Mouse (Mus musculus) kidney, postnatal 0 days (tissue): ENCODE measurements around the gene Thada. TPM values are rescaled to one million over a fixed set of nuclear protein-coding genes. Genes with fewer than 3 reads are reported as not detected.

Source experiments
- ATAC-seq: fragments of 200-750 bp; cut with Nextera tagmentation; replicated peaks from 2 replicates; pipeline ENCODE4 v1.8.0; 2017; ENCODE audit warnings: low read depth, moderate number of reproducible peaks, moderate TSS enrichment, moderate library complexity; ENCODE audit not compliant: low FRiP score
- DNase-seq: peaks from one replicate; pipeline ENCODE4 v3.0.0-alpha.2; 2016; ENCODE audit warnings: low spot score
- H3K27ac ChIP-seq: fragments of 300-500 bp; sonication (generic); 2 replicates; pipeline ENCODE4 v1.5.1; 2014; ENCODE audit warnings: mild to moderate bottlenecking
- H3K27me3 ChIP-seq: fragments of 300-500 bp; sonication (generic); 2 replicates; pipeline ENCODE4 v1.6.1; 2014; ENCODE audit warnings: low read length, mixed read lengths; ENCODE audit not compliant: insufficient read depth
- H3K36me3 ChIP-seq: fragments of 300-500 bp; sonication (generic); 2 replicates; pipeline ENCODE4 v1.6.1; 2014; ENCODE audit warnings: low read length, mixed read lengths; ENCODE audit not compliant: insufficient read depth
- H3K4me1 ChIP-seq: fragments of 300-500 bp; sonication (generic); replicated peaks from 2 replicates; pipeline ENCODE4 v1.6.1; 2014; ENCODE audit warnings: antibody characterized with exemption, low read length, mixed read lengths; ENCODE audit not compliant: insufficient read depth
- H3K4me2 ChIP-seq: fragments of 300-500 bp; sonication (generic); 2 replicates; pipeline ENCODE4 v1.6.1; 2014; ENCODE audit warnings: mild to moderate bottlenecking, low read length, moderate library complexity, mixed read lengths
- H3K4me3 ChIP-seq: fragments of 300-500 bp; sonication (generic); replicated peaks from 2 replicates; pipeline ENCODE4 v1.5.1; 2014; ENCODE audit warnings: low read depth, low read length
- H3K9ac ChIP-seq: fragments of 300-500 bp; sonication (generic); 2 replicates; pipeline ENCODE4 v1.6.1; 2014; ENCODE audit warnings: low read depth, low read length
- H3K9me3 ChIP-seq: fragments of 300-500 bp; sonication (generic); replicated peaks from 2 replicates; pipeline ENCODE4 v1.6.1; 2016; ENCODE audit warnings: low read length, inconsistent platforms, mixed read lengths
- CTCF ChIP-seq: IDR thresholded peaks from 2 replicates; pipeline ENCODE4 v1.5.1; 2016; ENCODE audit warnings: antibody characterized with exemption, low read depth, mild to moderate bottlenecking, moderate library complexity
- WGBS: fragments of 180-500 bp; shearing (Covaris S2); extraction: QIAGEN DNeasy Blood & Tissue Kit; methylation state at CpG from one replicate; pipeline ENCODE4 v1.1.7; 2014; 5-methylcytosine and 5-hydroxymethylcytosine counted together
- polyA plus RNA-seq: library from polyadenylated mRNA; unstranded; fragments of >200 nt; fragmentation: Nextera tagmentation; extraction: Ambion mirVana; gene quantifications from 2 replicates; pipeline ENCODE4 v1.2.1, GENCODE M21; 2015

The Thada gene
- polyA plus RNA-seq, 1 experiment from 2014 or later = 3.4 TPM

GRCm38 (mm10) chr17:84509176-84509575 lies 43.2 kb upstream of the Thada start:
- DNase-seq (no peak), ATAC-seq (no peak)
- Histone ChIP-seq H3K27ac (no peak overlapping the region), H3K4me3 (no peak overlapping the region), H3K36me3 (no peaks in the 10 kb centered on the region), H3K4me2 (no peak overlapping the region), H3K27me3 (no peaks in the 10 kb centered on the region), H3K4me1 (0 out of 2 replicates have a peak, but pooled peaks cover 4% of the 10 kb centered on the region), H3K9me3 (no peaks in the 10 kb centered on the region), H3K9ac (no peak overlapping the region)
- WGBS = 68% methylated on average over 4 of the region's 4 CpGs
- no peak for TF ChIP-seq CTCF

DNA sequence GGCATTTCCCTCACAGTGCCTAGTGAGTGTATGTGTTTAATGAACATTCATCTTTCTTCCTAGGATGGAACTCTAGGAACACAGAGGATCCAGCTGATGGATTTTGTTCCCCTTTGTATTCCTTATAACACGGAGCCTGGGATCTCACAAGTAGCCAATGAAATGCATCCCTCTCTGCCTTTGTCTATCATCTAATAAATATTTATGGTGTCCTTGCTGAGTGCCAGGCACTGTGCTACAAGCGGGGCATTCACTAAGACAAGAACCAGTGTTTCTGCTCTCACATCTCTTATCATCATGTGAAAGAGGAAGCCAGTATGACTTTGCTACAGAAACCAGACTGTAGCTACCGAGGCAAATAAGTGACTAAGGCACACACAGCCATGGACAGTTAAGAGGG lies 42.7 kb upstream of the Thada start:
- 78% methylated on average over 3 of the region's 3 CpGs for WGBS
- H3K4me2 ChIP-seq = no peak overlapping the region
- no peak overlapping the region for H3K27ac ChIP-seq
- H3K4me1 ChIP-seq = 0 out of 2 replicates have a peak, but pooled peaks cover 4% of the 10 kb centered on the region
- no peaks in the 10 kb centered on the region for H3K36me3 ChIP-seq
- no peak for DNase-seq
- no peak for ATAC-seq
- no peak for TF ChIP-seq CTCF
- no peaks in the 10 kb centered on the region for H3K9me3 ChIP-seq
- H3K27me3 ChIP-seq = no peaks in the 10 kb centered on the region
- H3K9ac ChIP-seq = no peak overlapping the region
- no peak overlapping the region for H3K4me3 ChIP-seq

- DNase-seq (no peak), ATAC-seq (no peak)
- WGBS = 63% methylated on average over 2 of the region's 2 CpGs
- Histone ChIP-seq H3K36me3 (no peaks in the 10 kb centered on the region), H3K4me2 (no peak overlapping the region), H3K9ac (no peak overlapping the region), H3K4me1 (0 out of 2 replicates have a peak, but pooled peaks cover 4% of the 10 kb centered on the region), H3K4me3 (no peak overlapping the region), H3K9me3 (no peaks in the 10 kb centered on the region), H3K27ac (no peak overlapping the region), H3K27me3 (no peaks in the 10 kb centered on the region)
- TF ChIP-seq CTCF = no peak
Observed at GRCm38 (mm10) chr17:84505922-84506321, 39.9 kb upstream of the Thada start.

- Histone ChIP-seq H3K9me3 (no peaks in the 10 kb centered on the region), H3K9ac (no peak overlapping the region), H3K27ac (no peak overlapping the region), H3K36me3 (no peaks in the 10 kb centered on the region), H3K4me1 (0 out of 2 replicates have a peak, but pooled peaks cover 4% of the 10 kb centered on the region), H3K4me3 (no peak overlapping the region), H3K4me2 (no peak overlapping the region), H3K27me3 (no peaks in the 10 kb centered on the region)
- no peak for TF ChIP-seq CTCF
- DNase-seq (no peak), ATAC-seq (no peak)
- 64% methylated on average over 3 of the region's 3 CpGs for WGBS
Observed at GRCm38 (mm10) chr17:84502341-84502740, 36.3 kb upstream of the Thada start.

DNA sequence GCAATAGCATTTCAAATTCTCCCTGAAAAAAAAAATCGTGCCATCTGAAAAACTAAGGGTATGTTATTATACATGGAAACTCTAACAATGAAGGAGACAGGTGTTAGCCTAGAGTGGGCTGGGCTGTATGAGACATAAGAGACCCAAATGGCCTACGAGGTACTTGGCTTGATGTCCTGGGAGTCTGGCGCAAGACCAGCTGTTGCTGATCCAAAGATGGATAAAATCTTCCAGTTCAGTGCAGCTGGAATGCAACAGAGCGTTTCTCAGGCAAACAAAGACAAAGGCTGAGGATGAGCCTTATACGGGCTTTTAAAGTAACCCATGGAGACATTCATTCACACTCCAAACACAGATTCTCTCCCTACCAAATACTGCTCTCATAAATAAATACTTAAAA lies 32.6 kb upstream of the Thada start:
- H3K27ac ChIP-seq = peak overlapping the region; percentile 58
- 38% methylated on average over 5 of the region's 5 CpGs for WGBS
- TF ChIP-seq CTCF = no peak
- H3K4me3 ChIP-seq = no peak overlapping the region
- H3K4me2 ChIP-seq = no peak overlapping the region
- no peaks in the 10 kb centered on the region for H3K27me3 ChIP-seq
- no peak overlapping the region for H3K9ac ChIP-seq
- DNase-seq (peak; percentile 68), ATAC-seq (no peak)
- H3K9me3 ChIP-seq = no peaks in the 10 kb centered on the region
- H3K4me1 ChIP-seq = 0 out of 2 replicates have a peak, but pooled peaks cover 4% of the 10 kb centered on the region
- H3K36me3 ChIP-seq = no peaks in the 10 kb centered on the region

DNA sequence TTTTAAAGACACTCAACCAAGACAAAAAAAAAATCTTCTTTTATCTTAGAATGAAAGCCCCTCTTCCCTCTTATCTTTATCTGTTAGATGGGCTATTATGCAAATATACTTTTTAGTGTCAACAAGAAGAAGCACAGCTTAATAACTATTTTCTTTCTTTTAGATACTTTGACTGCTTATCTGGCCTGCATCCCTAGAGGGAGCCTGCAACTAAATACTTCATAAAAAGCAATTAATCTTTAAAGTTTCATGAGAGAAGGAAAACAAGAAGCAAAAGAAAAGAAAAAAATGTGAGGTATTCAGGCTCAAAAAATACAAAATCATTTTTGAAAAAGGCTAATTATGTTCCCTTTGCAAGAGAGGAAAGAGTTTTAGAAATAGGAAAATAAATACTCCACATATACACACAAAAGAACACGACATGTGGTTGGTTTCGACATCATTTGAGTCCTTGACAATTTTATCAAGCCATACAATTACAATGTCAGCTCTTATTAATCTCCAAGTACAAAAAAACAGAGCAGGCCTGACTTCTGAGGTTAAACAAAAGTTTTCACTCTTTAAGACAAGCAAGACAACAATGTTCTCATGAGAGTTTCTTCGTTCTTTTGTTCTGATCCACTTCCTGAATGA lies 32.1 kb upstream of the Thada start:
- H3K4me1 ChIP-seq = 0 out of 2 replicates have a peak, but pooled peaks cover 2% of the 10 kb centered on the region
- no peak overlapping the region for H3K9ac ChIP-seq
- peak; percentile 78 for DNase-seq
- WGBS = 59% methylated on average over 3 of the region's 3 CpGs
- no peak overlapping the region for H3K4me2 ChIP-seq
- no peaks in the 10 kb centered on the region for H3K27me3 ChIP-seq
- no peak for ATAC-seq
- H3K27ac ChIP-seq = peak overlapping the region; percentile 58
- peak; percentile 40; the same call in 1 of the 2 replicates for TF ChIP-seq CTCF
- no peaks in the 10 kb centered on the region for H3K36me3 ChIP-seq
- no peaks in the 10 kb centered on the region for H3K9me3 ChIP-seq
- no peak overlapping the region for H3K4me3 ChIP-seq
